Mouse (Mus musculus): ENCODE data around the gene Calcoco2.
A peak's percentile ranks its signal among the peaks of the same experiment; 100 is the strongest.

The Calcoco2 gene

DNA sequence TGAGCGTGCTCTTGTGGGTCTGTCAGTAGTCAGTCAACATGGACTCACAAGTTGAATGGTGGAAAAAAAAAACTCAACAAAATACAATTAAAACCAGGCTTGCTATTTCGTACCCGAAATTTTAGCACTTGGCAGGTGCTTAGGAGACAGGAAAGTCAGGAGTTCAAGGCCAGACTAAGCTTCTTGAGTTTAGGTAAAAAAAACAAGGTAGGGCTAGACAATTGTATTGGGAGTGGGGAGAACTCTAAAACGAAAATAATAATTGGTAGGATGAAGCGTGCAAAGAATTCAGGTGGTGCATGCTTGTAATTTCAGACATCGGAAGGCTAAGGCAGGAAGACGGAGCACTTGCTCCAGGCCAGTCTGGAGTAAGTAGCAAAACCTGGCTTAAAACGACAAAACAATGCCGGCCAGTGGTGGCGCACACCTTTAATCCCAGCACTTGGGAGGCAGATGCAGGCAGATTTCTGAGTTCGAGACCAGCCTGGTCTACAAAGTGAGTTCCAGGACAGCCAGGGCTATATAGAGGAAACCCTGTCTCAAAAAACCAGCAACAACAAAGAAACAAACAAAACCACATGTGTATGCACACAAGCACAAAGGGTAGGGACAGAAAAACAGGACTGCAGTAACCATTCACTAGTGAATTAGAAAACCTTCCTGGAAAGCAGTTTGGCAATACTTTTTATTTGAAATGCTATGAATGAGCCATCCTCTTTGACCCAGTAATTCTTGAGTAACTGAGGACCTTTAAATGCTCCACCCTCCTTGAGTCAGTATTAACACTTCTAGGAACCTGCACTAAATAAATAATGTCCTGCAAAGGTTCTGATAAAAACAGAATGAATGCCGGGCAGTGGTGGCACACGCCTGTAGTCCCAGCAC lies 35.3 kb downstream of the Calcoco2 start:
- DNase-seq = no peak

- peak; percentile 98 to 100 for DNase-seq
Observed at GRCm38 (mm10) chr11:96075509-96076220, 36.1 kb downstream of the Calcoco2 start, which contains the start of gene Atp5g1. Gene Atp5g1 (minus strand): TSS chr11:96075670.

DNA sequence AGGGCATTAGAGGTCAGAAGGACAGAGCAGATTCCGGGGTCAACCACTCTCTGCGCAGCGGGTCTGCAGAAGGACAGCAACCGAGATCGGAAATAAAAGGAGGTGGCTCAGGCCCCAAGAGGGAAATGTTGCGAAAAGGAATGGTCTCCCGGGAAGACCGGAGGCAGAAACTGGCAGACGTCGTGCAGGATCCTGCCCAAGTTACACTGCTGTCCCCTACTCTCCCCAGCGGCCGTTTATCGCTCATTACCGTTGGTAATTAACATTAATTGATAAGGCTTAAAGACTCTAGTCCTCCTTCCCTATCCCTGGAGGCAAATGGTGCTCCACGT lies 36.6 kb downstream of the Calcoco2 start:
- DNase-seq = no peak

GRCm38 (mm10) chr11:96074351-96075176 lies 37.2 kb downstream of the Calcoco2 start:
- DNase-seq = peak; percentile 21 to 34

GRCm38 (mm10) chr11:96073295-96073993 lies 38.3 kb downstream of the Calcoco2 start:
- peak; percentile 32 to 70 for DNase-seq

DNA sequence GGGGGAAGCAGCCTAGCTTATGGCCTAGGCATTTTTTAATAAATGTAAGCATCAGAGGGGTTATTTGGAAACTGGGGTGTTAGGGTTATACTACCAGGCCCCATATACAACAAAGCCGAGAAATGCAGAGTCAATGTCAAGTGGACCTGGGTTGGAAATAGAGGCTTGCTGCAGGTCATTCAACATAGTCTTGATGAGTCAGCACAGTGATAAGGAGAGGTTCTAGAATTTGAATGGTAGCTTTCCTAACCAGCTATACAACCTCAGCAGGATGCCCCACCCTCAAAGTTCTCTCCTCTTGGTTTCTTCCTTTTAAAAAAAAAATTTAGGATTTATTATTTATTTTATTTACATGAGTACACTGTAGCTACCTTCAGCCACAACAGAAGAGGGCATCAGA lies 40.8 kb downstream of the Calcoco2 start:
- no peak for DNase-seq

DNA sequence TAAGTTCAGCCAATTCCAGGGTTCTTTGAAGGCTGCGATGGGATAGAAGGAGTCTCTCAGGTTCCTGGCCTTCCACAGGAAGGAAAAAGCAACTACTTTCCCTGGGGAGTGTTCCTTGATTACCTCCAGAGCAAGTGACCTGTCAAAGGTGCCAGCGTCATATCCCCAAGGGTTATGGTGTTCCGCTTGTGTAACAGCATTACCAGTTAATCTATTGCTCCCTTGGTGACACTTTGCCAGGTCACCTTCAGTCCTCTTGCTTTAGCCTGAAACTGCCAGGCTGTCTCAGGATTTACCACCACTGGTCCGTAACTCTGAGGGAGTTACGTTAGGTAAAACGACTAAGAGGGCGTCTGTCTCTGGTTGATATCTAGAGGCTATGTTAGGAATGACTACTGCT lies 41.4 kb downstream of the Calcoco2 start:
- peak; percentile 22 to 49 for DNase-seq

GRCm38 (mm10) chr11:96068231-96068630 lies 43.5 kb downstream of the Calcoco2 start:
- peak in 1 of 2 experiments; percentile 30 for DNase-seq

DNA sequence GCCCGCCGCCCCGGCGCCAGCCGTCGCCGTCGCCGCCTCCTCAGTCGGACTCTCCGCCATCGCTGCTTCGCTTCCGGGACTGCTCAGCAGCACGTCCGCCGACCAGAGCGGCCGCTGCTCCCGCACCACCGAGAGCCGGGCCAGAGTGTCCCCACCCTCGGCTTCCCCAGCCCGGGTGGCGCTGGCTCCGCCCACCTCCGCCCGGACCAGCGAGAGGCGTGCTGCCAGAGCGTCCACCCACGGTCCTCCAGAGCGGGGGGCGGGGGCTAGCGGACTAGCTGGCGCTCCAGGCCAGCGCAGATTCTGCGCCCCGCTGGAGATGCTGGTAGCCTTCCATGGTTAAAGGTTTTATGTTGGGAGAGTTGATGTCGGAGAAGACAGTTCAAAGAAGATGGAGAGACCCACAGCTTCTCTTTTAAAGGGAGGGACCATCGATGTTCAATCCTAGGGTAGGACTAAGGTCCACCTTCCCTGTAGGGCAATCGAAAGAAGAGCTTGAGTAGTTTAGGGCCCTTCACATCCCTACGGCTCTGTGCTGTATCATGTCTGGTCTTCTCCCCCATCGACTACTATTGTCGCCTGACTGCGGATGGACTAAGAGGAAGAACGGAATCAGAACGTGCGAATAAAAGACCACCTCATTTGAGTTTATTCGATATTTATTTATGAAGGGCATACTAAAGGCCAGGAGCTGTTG lies 46.4 kb downstream of the Calcoco2 start, which contains the start of gene Ube2z:
Gene Ube2z, minus strand, starts transcription at position 174 of the 697 bp plus-strand sequence.
- DNase-seq = peak; percentile 97 to 99

- peak in 1 of 2 experiments; percentile 19 for DNase-seq
Observed at GRCm38 (mm10) chr11:96064521-96065214, 47.1 kb downstream of the Calcoco2 start.

DNA sequence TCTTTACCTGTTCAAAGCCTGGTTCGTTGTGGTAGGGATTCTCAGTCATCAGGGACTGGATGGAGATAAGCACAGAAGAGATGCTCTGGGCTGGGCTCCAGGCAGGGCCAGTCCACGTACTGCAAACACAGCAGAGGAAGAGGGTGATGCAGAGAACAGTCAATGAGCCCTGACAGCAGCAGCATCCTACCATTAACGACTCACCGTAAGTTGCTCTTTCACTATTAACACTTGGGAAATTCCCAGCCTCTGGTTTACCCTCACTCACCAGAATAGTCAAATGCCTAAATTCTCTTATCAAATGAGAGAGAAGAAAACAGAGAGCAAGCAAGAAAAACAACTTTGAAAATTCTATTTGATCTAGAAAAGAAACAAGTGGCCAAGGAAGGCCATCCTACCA lies 53.5 kb downstream of the Calcoco2 start:
- no peak for DNase-seq

GRCm38 (mm10) chr11:96050854-96051253 lies 60.9 kb downstream of the Calcoco2 start:
- DNase-seq = no peak

GRCm38 (mm10) chr11:96049939-96050338 lies 61.8 kb downstream of the Calcoco2 start:
- no peak for DNase-seq
